18 mouse cellular contexts compared by ENCODE assay signal in the genomic region with DNA sequence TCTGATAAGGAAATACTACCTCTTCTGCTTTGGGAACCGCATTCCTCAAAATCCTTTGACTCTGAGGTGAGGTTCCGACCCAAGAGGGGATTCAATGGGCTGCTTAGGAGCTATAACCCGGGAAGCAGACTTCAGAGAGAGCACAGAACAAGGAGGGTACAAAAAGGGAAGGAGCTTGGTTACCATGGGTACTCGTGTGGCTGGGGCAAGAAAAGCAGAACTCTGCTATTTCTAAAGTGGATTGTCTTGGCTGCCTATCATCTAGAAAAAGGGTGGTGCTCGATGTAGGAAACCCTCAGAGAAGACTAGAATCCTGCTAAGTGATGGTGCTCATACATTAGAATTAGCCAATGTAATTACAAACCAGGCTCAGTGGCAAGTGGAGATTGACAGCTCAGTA. TPM values are rescaled to one million over a fixed set of nuclear protein-coding genes. Genes with fewer than 3 reads are reported as not detected.
DNase-seq lines count a peak whose midpoint lies in the region; ATAC-seq and TF ChIP-seq lines count a peak whose summit lies in the region.
"Had no signal": no experiment of that assay in that cellular context is flagged by ENCODE, and none has a peak within 500 bp of the region (broad histone marks: within the 10 kb centered on the region; RNA-seq: fewer than 3 reads in every experiment).

No protein-coding gene starts in this region.

- ATAC-seq in heart, embryonic 15.5 days (replicated peaks; ENCODE audit: insufficient number of reproducible peaks, insufficient read depth, low FRiP score, low read depth), result no peak
- no peak for ATAC-seq in G1E (ENCODE audit: extremely low read depth, insufficient number of reproducible peaks, low FRiP score, poor library complexity, severe bottlenecking)
- peak; percentile 83 for ATAC-seq in monocyte, adult 5-6 weeks (replicated peaks; ENCODE audit: insufficient number of reproducible peaks, low FRiP score, low TSS enrichment, poor library complexity, severe bottlenecking)
- ATAC-seq in hindbrain, embryonic 12.5 days (ENCODE audit: low FRiP score), result no peak
- ATAC-seq: intestine, embryonic 16.5 days had no signal

- no peaks in the 10 kb centered on the region for H3K27me3 ChIP-seq in heart, embryonic 15.5 days
- peaks cover 13% of the 10 kb centered on the region for H3K27me3 ChIP-seq in G1E (ENCODE audit: insufficient read depth, low read length)
- H3K27me3 ChIP-seq in hindbrain, embryonic 12.5 days, result no peaks in the 10 kb centered on the region
- H3K27me3 ChIP-seq: neural tube, embryonic 15.5 days had no signal

- no peaks in the 10 kb centered on the region for H3K9me3 ChIP-seq in heart, embryonic 15.5 days (replicated peaks)
- H3K9me3 ChIP-seq in G1E (replicated peaks), result no peaks in the 10 kb centered on the region
- H3K9me3 ChIP-seq in hindbrain, embryonic 12.5 days (replicated peaks), result no peaks in the 10 kb centered on the region
- H3K9me3 ChIP-seq: liver, embryonic 15.5 days; neural tube, embryonic 15.5 days had no signal

- H3K36me3 ChIP-seq in heart, embryonic 15.5 days, result no peaks in the 10 kb centered on the region
- no peaks in the 10 kb centered on the region for H3K36me3 ChIP-seq in G1E (replicated peaks)
- H3K36me3 ChIP-seq in hindbrain, embryonic 12.5 days, result no peaks in the 10 kb centered on the region
- H3K36me3 ChIP-seq: liver, embryonic 15.5 days; neural tube, embryonic 15.5 days had no signal

- TF ChIP-seq POLR2A in bone marrow macrophage, adult 2 months (IDR thresholded peaks at IDR 0.05; ENCODE audit: borderline replicate concordance, low read depth, low read length), result no peak

- H3K4me1 ChIP-seq in heart, embryonic 15.5 days (replicated peaks), result peaks cover 27% of the 10 kb centered on the region
- peaks cover 32% of the 10 kb centered on the region for H3K4me1 ChIP-seq in G1E (ENCODE audit: insufficient read depth, low read depth, low read length)
- H3K4me1 ChIP-seq in bone marrow macrophage, adult 2 months (ENCODE audit: control insufficient read depth, insufficient read depth, low read length), result peaks cover 51% of the 10 kb centered on the region
- peaks cover 6% of the 10 kb centered on the region; the same call in 1 of the 2 replicates for H3K4me1 ChIP-seq in hindbrain, embryonic 12.5 days
- H3K4me1 ChIP-seq: liver, embryonic 15.5 days; neural tube, embryonic 15.5 days had no signal

- no peak for DNase-seq in heart, postnatal 14 days
- DNase-seq in G1E (ENCODE audit: low spot score), result peak; percentile 38
- no peak for DNase-seq in adrenal gland, adult 2 months
- DNase-seq: cerebellum, postnatal 14 days; kidney, postnatal 25 days; layer of hippocampus, postnatal 36 days; thymus, postnatal 25 days had no signal

- TF ChIP-seq CTCF in G1E (IDR thresholded peaks at IDR 0.05; ENCODE audit: low read depth, low read length), result no peak
- no peak for TF ChIP-seq CTCF in bone marrow macrophage, adult 2 months (IDR thresholded peaks at IDR 0.05; ENCODE audit: low read depth, low read length)

- 47% methylated on average over 5 of the region's 5 CpGs for WGBS in heart, embryonic 15.5 days
- WGBS in hindbrain, embryonic 12.5 days, result 63% methylated on average over 5 of the region's 5 CpGs

- H3K27ac ChIP-seq in heart, embryonic 15.5 days, result peak overlapping the region; percentile 71
- H3K27ac ChIP-seq in bone marrow macrophage, adult 2 months (ENCODE audit: insufficient read depth, low read depth, low read length), result peak overlapping the region; percentile 94
- H3K27ac ChIP-seq in hindbrain, embryonic 12.5 days, result no peak overlapping the region
- H3K27ac ChIP-seq: liver, embryonic 15.5 days; neural tube, embryonic 15.5 days had no signal

- intact Hi-C loops in heart, postnatal 14 days (cut with DNase I), result no loop called here

- H3K4me3 ChIP-seq in heart, embryonic 15.5 days, result no peak overlapping the region
- H3K4me3 ChIP-seq in G1E (ENCODE audit: low read depth, low read length), result no peak overlapping the region
- H3K4me3 ChIP-seq in bone marrow macrophage, adult 2 months (ENCODE audit: insufficient read depth, low read length), result peak overlapping the region; percentile 50
- H3K4me3 ChIP-seq in hindbrain, embryonic 12.5 days, result no peak overlapping the region
- H3K4me3 ChIP-seq: liver, embryonic 15.5 days; neural tube, embryonic 15.5 days had no signal

- no peak overlapping the region for H3K9ac ChIP-seq in heart, embryonic 15.5 days
- no peak overlapping the region for H3K9ac ChIP-seq in hindbrain, embryonic 12.5 days
- H3K9ac ChIP-seq: liver, embryonic 15.5 days; neural tube, embryonic 15.5 days had no signal

- peak overlapping the region; percentile 33; the same call in 1 of the 2 replicates for H3K4me2 ChIP-seq in heart, embryonic 15.5 days
- H3K4me2 ChIP-seq in hindbrain, embryonic 12.5 days (replicated peaks), result no peak overlapping the region
- H3K4me2 ChIP-seq: liver, embryonic 15.5 days; neural tube, embryonic 15.5 days had no signal

RNA-seq across cellular contexts. Expression of a gene that starts 12.4 kb away (rescaled TPM):
- polyA plus RNA-seq in heart, embryonic 15.5 days (2015; fragmentation: Nextera tagmentation; extraction: Ambion mirVana), result 8.9 and 10.6 TPM in 2 replicates
- 10 to 100 TPM; 51.4 to 58.7 TPM for total RNA-seq in heart, postnatal 14 days (2021)
- 421 and 456 TPM in 2 replicates for total RNA-seq in G1E (2014; fragmentation: Nextera tagmentation)
- total RNA-seq in G1E (2017), result 152 and 167 TPM in 2 replicates
- polyA plus RNA-seq in G1E (2012), result 49.7 and 52.1 TPM in 2 replicates
- 48.0 and 51.9 TPM in 2 replicates for polyA plus RNA-seq in bone marrow macrophage, adult 2 months (2012; ENCODE audit: insufficient read depth, insufficient read length, missing spikeins)
- 37.7 to 55.0 TPM (median 54.1 TPM) in 3 replicates for total RNA-seq in monocyte, adult 5-6 weeks (2017)
- 10 to 100 TPM; 34.0 to 37.4 TPM for total RNA-seq in adrenal gland, adult 2 months (2021)
- polyA plus RNA-seq in adrenal gland, adult 2 months (2012; rRNA removed), result 14.1 and 15.1 TPM in 2 replicates
- polyA plus RNA-seq in hindbrain, embryonic 12.5 days (2016; fragmentation: Nextera tagmentation; extraction: Ambion mirVana), result 15.4 and 15.6 TPM in 2 replicates

RNA-seq across cellular contexts. Expression of a gene that starts 42.7 kb away (rescaled TPM):
- polyA plus RNA-seq in heart, embryonic 15.5 days (2015; fragmentation: Nextera tagmentation; extraction: Ambion mirVana), result 0.13 TPM in 1 of 2 replicates, not detected in the other
- under 1 TPM; 0.80 to 0.84 TPM for total RNA-seq in heart, postnatal 14 days (2021)
- total RNA-seq in G1E (2014; fragmentation: Nextera tagmentation), result not detected in 2 replicates
- 0.38 TPM in 1 of 2 replicates, not detected in the other for total RNA-seq in G1E (2017)
- not detected in 2 replicates for polyA plus RNA-seq in G1E (2012)
- polyA plus RNA-seq in bone marrow macrophage, adult 2 months (2012; ENCODE audit: insufficient read depth, insufficient read length, missing spikeins), result not detected in 2 replicates
- 0.76 TPM in 1 of 3 replicates, not detected in the others for total RNA-seq in monocyte, adult 5-6 weeks (2017)
- total RNA-seq in adrenal gland, adult 2 months (2021), result under 1 TPM; 0.41 to 0.63 TPM
- polyA plus RNA-seq in adrenal gland, adult 2 months (2012; rRNA removed), result not detected in 2 replicates
- polyA plus RNA-seq in hindbrain, embryonic 12.5 days (2016; fragmentation: Nextera tagmentation; extraction: Ambion mirVana), result 0.21 TPM in 1 of 2 replicates, not detected in the other
- total RNA-seq: layer of hippocampus, postnatal 36 days; megakaryocyte-erythroid progenitor cell, adult 5-6 weeks had no signal
- polyA plus RNA-seq: embryonic facial prominence, embryonic 11.5 days; limb, embryonic 11.5 days; liver, embryonic 15.5 days; neural tube, embryonic 15.5 days; spleen, adult 2 months had no signal
